Mouse (Mus musculus): ENCODE measurements around the gene Rnf216. TPM values are rescaled to one million over a fixed set of nuclear protein-coding genes. Genes with fewer than 3 reads are reported as not detected.

Rnf216 gene
- polyA plus RNA-seq, 1 experiment = 33.7 TPM

DNA sequence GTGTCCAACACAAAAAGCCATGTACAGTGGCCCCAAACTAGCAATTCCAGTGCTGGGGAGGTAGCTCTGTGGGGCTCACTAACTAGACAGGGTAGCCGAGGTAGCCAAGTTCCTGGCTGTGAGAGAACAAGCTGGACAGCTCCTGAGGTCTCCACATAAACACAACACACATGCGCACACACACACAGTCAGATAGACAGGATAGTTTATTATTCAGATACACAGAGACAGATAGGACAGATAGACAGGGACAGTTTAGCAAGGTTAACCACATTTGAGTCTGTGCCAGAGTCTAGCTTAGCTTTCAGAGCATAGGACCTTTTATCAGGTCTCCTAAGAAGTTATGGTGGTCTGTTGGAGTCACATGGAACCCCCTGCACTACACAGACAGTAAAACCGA is 6.0 kb downstream of the Rnf216 start:
- no peak overlapping the region for H3K4me3 ChIP-seq (ENCODE audit: insufficient read depth, low read length)
- H3K27ac ChIP-seq (ENCODE audit: insufficient read depth, low read depth, low read length) = no peak overlapping the region
- H3K4me1 ChIP-seq (ENCODE audit: control insufficient read depth, insufficient read depth, low read length) = peaks cover 16% of the 10 kb centered on the region
- TF ChIP-seq POLR2A (IDR thresholded peaks at IDR 0.05; ENCODE audit: borderline replicate concordance, low read depth, low read length) (no peak), CTCF (IDR thresholded peaks at IDR 0.05; ENCODE audit: low read depth, low read length) (no peak)

GRCm38 (mm10) chr5:143103231-143103630 is 9.6 kb downstream of the Rnf216 start:
- Histone ChIP-seq H3K4me1 (ENCODE audit: control insufficient read depth, insufficient read depth, low read length) (peaks cover 5% of the 10 kb centered on the region), H3K4me3 (ENCODE audit: insufficient read depth, low read length) (no peak overlapping the region), H3K27ac (ENCODE audit: insufficient read depth, low read depth, low read length) (no peak overlapping the region)
- TF ChIP-seq CTCF (IDR thresholded peaks at IDR 0.05; ENCODE audit: low read depth, low read length) = no peak
- TF ChIP-seq POLR2A (IDR thresholded peaks at IDR 0.05; ENCODE audit: borderline replicate concordance, low read depth, low read length) = no peak

- Histone ChIP-seq H3K4me1 (ENCODE audit: control insufficient read depth, insufficient read depth, low read length) (peaks cover 5% of the 10 kb centered on the region), H3K4me3 (ENCODE audit: insufficient read depth, low read length) (no peak overlapping the region), H3K27ac (ENCODE audit: insufficient read depth, low read depth, low read length) (no peak overlapping the region)
- TF ChIP-seq CTCF (IDR thresholded peaks at IDR 0.05; ENCODE audit: low read depth, low read length) = no peak
- TF ChIP-seq POLR2A (IDR thresholded peaks at IDR 0.05; ENCODE audit: borderline replicate concordance, low read depth, low read length) = no peak
These were observed 11.2 kb downstream of the Rnf216 start for GRCm38 (mm10) chr5:143101626-143102025.

DNA sequence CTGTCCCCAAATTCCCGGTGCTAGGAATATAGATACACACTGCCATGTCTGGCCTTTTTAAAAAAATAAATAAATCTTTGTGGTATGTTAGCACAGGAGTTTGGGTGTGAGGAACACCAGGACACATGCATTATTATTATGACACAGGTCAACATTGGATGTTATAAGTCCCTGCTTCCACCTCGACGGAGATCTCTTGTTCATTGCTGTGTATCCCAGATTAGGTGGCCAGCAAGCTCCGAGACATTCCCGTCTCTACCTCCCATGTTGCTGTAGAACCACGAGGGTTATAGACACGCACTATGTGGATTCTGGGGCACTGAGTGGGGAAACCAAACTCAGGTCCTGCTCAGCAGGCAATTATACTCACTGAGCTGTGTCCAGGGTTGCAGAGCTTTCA is 17.5 kb downstream of the Rnf216 start:
- peaks cover 6% of the 10 kb centered on the region for H3K4me1 ChIP-seq (ENCODE audit: control insufficient read depth, insufficient read depth, low read length)
- no peak for TF ChIP-seq POLR2A (IDR thresholded peaks at IDR 0.05; ENCODE audit: borderline replicate concordance, low read depth, low read length)
- no peak for TF ChIP-seq CTCF (IDR thresholded peaks at IDR 0.05; ENCODE audit: low read depth, low read length)
- H3K27ac ChIP-seq (ENCODE audit: insufficient read depth, low read depth, low read length) = no peak overlapping the region
- H3K4me3 ChIP-seq (ENCODE audit: insufficient read depth, low read length) = no peak overlapping the region

- no peak for TF ChIP-seq CTCF (IDR thresholded peaks at IDR 0.05; ENCODE audit: low read depth, low read length)
- no peak for TF ChIP-seq POLR2A (IDR thresholded peaks at IDR 0.05; ENCODE audit: borderline replicate concordance, low read depth, low read length)
- Histone ChIP-seq H3K4me1 (ENCODE audit: control insufficient read depth, insufficient read depth, low read length) (peaks cover 5% of the 10 kb centered on the region), H3K27ac (ENCODE audit: insufficient read depth, low read depth, low read length) (no peak overlapping the region), H3K4me3 (ENCODE audit: insufficient read depth, low read length) (no peak overlapping the region)
These were observed 19.9 kb downstream of the Rnf216 start for GRCm38 (mm10) chr5:143092891-143093290.

DNA sequence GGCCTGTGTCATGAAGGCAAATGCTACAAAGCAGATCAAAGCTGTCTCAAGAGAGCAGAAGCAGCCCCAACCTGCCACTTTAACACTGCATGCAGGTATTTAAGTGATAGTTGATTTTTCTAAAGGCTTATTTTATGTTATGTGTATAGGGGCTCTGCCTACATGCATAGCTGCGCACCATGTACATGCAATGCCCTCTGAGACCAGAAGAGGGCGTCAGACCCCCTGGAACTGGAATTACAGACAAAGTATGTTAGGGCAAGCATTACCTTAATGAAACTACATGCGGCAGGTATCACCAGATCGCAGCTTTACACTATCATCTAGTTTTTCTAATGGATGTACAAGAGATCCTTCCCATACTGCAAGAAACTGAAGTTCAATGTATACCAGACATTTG is 27.9 kb downstream of the Rnf216 start:
- Histone ChIP-seq H3K4me3 (ENCODE audit: insufficient read depth, low read length) (no peak overlapping the region), H3K4me1 (ENCODE audit: control insufficient read depth, insufficient read depth, low read length) (peaks cover 11% of the 10 kb centered on the region), H3K27ac (ENCODE audit: insufficient read depth, low read depth, low read length) (no peak overlapping the region)
- TF ChIP-seq POLR2A (IDR thresholded peaks at IDR 0.05; ENCODE audit: borderline replicate concordance, low read depth, low read length) (no peak), CTCF (IDR thresholded peaks at IDR 0.05; ENCODE audit: low read depth, low read length) (peak; percentile 46; the same call in 1 of the 2 replicates)

- Histone ChIP-seq H3K27ac (ENCODE audit: insufficient read depth, low read depth, low read length) (no peak overlapping the region), H3K4me1 (ENCODE audit: control insufficient read depth, insufficient read depth, low read length) (peaks cover 11% of the 10 kb centered on the region), H3K4me3 (ENCODE audit: insufficient read depth, low read length) (no peak overlapping the region)
- TF ChIP-seq POLR2A (IDR thresholded peaks at IDR 0.05; ENCODE audit: borderline replicate concordance, low read depth, low read length) (no peak), CTCF (IDR thresholded peaks at IDR 0.05; ENCODE audit: low read depth, low read length) (no peak)
These were observed 33.0 kb downstream of the Rnf216 start for GRCm38 (mm10) chr5:143079806-143080205.

- Histone ChIP-seq H3K4me3 (ENCODE audit: insufficient read depth, low read length) (no peak overlapping the region), H3K4me1 (ENCODE audit: control insufficient read depth, insufficient read depth, low read length) (peaks cover 11% of the 10 kb centered on the region), H3K27ac (ENCODE audit: insufficient read depth, low read depth, low read length) (no peak overlapping the region)
- no peak for TF ChIP-seq POLR2A (IDR thresholded peaks at IDR 0.05; ENCODE audit: borderline replicate concordance, low read depth, low read length)
- TF ChIP-seq CTCF (IDR thresholded peaks at IDR 0.05; ENCODE audit: low read depth, low read length) = no peak
These were observed 36.1 kb downstream of the Rnf216 start for GRCm38 (mm10) chr5:143076603-143077143.

DNA sequence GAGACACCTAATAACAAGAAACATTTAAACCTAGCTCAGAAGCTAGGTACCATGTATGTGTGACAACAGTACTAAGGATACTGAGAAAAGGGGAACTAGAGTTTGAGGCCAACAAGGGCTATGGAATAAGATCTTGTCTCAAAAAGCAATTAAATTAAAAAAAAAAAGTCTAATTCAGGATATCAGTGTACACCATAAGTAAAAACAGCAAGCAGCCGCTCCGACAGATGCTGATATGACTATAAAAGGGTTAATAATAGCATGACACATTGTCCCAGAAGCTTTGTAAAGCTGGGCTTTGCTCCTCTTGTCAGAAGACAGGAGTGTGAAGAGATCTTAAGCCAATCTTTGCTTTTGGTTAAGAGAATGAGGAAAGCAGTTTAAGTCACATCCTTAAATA is 36.8 kb downstream of the Rnf216 start:
- no peak for TF ChIP-seq CTCF (IDR thresholded peaks at IDR 0.05; ENCODE audit: low read depth, low read length)
- TF ChIP-seq POLR2A (IDR thresholded peaks at IDR 0.05; ENCODE audit: borderline replicate concordance, low read depth, low read length) = no peak

DNA sequence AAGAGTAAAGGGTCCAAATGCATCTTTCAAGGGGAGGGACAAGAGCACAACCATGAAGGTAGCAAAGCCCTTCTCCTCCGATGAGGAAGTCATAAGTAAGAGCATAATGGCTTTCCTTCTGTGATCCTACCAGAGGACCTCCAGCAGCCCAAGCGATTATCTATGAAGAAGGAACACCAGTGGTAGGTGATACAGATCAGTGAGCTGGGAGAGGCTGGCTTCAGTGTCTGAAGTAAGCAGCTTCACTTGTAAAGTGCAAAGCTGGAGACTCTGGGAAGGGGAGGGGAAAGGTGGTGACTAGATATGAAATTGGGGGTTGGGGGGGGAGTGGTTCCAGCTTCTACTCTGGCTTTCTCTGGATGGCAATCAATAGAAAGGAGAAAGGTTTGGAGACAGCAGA is 43.7 kb downstream of the Rnf216 start:
- Histone ChIP-seq H3K27ac (ENCODE audit: insufficient read depth, low read depth, low read length) (no peak overlapping the region), H3K4me3 (ENCODE audit: insufficient read depth, low read length) (no peak overlapping the region), H3K4me1 (ENCODE audit: control insufficient read depth, insufficient read depth, low read length) (peaks cover 15% of the 10 kb centered on the region)
- no peak for TF ChIP-seq CTCF (IDR thresholded peaks at IDR 0.05; ENCODE audit: low read depth, low read length)
- no peak for TF ChIP-seq POLR2A (IDR thresholded peaks at IDR 0.05; ENCODE audit: borderline replicate concordance, low read depth, low read length)

More for the DNA sequence above, 36.8 kb downstream of the Rnf216 start:
- H3K4me1 ChIP-seq (ENCODE audit: control insufficient read depth, insufficient read depth, low read length) = peaks cover 10% of the 10 kb centered on the region
- no peak overlapping the region for H3K4me3 ChIP-seq (ENCODE audit: insufficient read depth, low read length)
- H3K27ac ChIP-seq (ENCODE audit: insufficient read depth, low read depth, low read length) = no peak overlapping the region

DNA sequence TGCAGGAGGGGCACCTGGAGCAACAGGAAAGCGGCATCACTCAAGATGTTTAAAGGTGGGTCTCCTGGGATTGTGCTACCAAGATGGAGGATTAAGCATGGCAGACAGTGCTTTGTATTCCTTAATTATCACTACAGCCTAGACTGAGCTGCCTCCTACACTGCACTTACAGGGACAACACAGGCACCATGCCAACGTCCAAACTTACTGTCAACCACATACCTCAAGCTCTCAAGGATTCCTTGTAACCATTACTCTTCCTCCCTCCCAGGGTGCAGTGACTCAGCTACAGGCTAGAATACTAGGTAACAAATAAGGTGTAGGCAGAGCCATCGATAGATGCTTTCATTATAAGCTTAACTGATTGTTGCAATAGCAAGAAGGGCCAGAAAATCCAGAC is 44.4 kb downstream of the Rnf216 start:
- H3K4me3 ChIP-seq (ENCODE audit: insufficient read depth, low read length) = no peak overlapping the region
- no peak overlapping the region for H3K27ac ChIP-seq (ENCODE audit: insufficient read depth, low read depth, low read length)
- TF ChIP-seq CTCF (IDR thresholded peaks at IDR 0.05; ENCODE audit: low read depth, low read length) = no peak
- no peak for TF ChIP-seq POLR2A (IDR thresholded peaks at IDR 0.05; ENCODE audit: borderline replicate concordance, low read depth, low read length)
- peaks cover 15% of the 10 kb centered on the region for H3K4me1 ChIP-seq (ENCODE audit: control insufficient read depth, insufficient read depth, low read length)
